Mouse (Mus musculus) heart, adult 9 months (tissue): ENCODE data around the gene Chd6.
"Not testable (repeated sequence)": the region's sequence is repeated elsewhere in the genome, so short reads cannot be mapped to it uniquely, and the experiment has no call there.

ENCODE experiments used
- DNase-seq, 2 experiments: peaks; one replicate each; pipeline ENCODE4 v3.0.0; 2022; ENCODE audit warnings: low spot score in 2 of 2

Chd6 gene

GRCm38 (mm10) chr2:160982636-160983035 lies 126.2 kb downstream of the Chd6 start:
- DNase-seq = peak; percentile 32 to 43

DNA sequence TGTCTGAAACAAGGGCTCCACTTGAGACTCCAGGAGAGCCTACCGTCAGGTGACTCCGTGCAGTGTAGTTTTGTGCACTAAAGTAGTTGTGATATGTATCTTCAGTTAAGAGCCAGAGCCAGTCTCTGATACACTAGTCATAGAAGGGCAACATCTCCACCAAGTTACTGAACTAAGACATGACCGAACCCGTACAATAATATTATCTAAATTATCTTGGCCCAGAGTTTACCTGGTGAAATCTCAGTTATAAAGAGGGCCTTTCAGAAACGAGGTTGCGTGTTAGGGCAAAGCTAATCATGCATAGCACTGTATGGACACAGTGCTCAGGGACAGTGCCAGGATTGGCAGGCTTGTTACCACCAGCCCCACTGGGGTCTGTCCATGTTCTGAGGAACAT lies 127.1 kb downstream of the Chd6 start:
- peak in 1 of 2 experiments; percentile 34 for DNase-seq

GRCm38 (mm10) chr2:160978651-160979050 lies 130.2 kb downstream of the Chd6 start:
- DNase-seq = no peak

GRCm38 (mm10) chr2:160977248-160977647 lies 131.6 kb downstream of the Chd6 start:
- peak; percentile 30 to 54 for DNase-seq

DNA sequence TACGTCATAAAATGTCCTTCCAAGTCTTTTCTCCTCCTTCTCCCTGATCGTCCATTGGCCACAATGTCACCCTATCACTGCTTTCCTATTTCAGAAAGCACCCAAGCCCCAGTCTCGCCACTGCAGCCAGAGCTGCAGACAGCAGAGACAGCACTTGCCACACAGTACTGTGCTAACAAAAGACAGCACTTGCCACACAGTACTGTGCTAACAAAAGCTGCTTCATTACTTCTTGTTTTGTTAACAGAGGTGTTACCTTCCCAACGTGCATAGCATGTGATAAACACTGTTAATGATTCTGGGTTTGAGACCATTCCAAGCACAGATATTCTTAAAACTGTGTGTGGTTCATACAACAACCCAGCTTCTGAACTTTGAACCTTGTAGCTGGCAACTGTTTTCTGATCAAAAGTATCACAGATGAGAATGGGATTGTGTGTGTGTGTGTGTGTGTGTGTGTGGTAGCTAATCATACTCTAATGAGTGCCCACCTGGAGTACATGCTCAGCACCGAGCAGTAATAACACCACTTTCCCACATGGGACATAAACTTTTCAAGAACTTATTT lies 135.1 kb downstream of the Chd6 start:
- DNase-seq = no peak

DNA sequence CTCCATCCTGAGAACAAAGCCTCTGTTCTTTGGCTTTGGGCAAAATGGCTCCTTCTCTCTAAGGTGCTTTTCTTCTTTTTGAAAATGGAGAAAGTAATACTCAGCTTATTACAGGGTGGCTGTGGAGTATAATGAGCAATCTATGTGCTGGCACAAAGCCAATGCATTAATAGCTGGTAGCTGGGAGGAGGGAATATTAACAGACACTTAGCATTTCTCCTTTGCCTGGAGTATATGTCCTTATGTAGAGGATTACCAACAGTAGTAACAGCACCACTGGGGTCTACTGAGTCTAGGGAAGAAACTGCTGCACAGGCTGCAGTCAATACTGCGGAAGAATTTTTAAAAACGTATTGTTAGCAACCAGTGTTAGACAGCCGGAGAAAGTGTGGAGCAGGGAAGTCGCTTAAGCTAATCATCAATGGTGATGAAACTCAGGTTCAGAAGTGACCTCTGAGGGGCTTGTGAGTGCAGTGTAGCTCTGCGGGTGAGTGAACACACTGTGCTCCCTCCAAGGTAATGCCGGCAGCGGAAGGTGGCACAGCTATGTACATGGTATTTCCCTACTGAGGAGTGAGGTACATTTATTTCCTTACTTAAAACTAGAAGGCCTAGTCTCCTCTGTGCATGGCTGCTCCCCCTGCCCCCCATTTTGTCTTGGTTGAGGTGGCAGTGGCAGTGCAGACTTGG lies 136.6 kb downstream of the Chd6 start:
- DNase-seq = no peak

GRCm38 (mm10) chr2:160962149-160962548 lies 146.7 kb downstream of the Chd6 start:
- no peak for DNase-seq

DNA sequence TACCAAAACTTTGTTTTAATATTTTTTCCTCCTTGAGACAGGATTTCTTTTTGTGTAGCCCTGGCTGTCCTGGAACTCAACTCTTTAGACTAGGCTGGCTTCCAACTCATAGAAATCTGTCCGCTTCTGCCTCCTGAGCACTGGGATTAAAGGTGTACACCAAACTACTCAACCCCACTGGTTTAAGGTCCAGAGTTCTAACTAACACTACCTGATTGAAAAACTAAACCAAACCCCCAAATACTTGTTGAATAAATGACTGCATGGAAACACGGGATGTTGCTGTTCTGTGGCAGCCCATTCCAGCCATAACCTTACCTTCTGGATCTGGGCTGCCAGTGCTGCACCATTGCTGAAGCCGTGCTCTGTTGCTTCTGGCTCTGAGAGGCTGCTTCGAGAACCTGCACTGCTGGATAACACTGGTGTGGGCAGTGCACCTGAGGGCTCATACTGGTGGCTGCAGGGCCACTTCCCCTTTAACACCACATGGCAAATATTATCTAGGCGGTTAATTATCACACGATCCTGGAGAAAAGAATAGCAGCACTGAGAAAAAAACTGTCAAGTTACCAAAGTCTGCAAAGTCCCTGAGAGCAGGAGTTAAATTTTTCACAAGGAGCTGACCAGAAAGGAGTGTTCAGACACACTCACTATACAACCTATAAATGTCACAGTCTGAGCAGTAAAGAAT lies 147.8 kb downstream of the Chd6 start:
- DNase-seq = no peak

- DNase-seq = no peak
These were observed 149.0 kb downstream of the Chd6 start for GRCm38 (mm10) chr2:160959901-160960300.

DNA sequence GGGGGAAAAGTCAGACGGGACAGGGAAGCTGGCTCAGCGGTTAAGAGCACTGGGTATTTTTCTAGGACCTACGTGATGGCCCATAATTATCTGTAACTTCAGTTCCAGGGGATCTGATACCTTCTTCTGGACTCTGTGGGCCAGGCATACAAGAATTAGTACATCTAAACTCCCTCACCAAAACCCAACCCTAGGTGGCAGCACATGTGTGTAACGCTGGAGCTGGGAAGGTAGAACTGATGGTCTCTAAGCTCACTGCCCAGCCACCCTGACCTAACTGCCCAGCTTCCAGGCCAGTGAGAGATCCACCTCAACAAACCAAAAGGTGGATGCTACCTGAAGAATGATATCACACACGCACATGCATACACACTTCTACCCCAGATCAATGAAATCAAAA lies 150.1 kb downstream of the Chd6 start:
- no peak for DNase-seq

DNA sequence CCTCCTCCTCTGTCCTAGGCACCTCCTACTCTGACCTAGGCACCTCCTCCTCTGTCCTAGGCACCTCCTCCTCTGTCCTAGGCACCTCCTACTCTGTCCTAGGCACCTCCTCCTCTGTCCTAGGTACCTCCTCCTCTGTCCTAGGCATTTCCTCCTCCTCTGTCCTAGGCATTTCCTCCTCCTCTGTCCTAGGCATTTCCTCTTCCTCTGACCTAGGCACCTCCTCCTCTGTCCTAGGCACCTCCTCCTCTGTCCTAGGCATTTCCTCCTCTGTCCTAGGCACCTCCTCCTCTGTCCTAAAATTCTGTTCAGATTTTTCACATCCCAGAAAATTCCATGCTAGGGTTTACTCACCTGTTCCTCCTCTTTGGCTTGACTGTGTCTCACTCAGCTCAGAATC lies 151.1 kb downstream of the Chd6 start:
- DNase-seq = not testable (repeated sequence)

- not testable (repeated sequence) for DNase-seq
These were observed 151.6 kb downstream of the Chd6 start for GRCm38 (mm10) chr2:160957307-160957706.

DNA sequence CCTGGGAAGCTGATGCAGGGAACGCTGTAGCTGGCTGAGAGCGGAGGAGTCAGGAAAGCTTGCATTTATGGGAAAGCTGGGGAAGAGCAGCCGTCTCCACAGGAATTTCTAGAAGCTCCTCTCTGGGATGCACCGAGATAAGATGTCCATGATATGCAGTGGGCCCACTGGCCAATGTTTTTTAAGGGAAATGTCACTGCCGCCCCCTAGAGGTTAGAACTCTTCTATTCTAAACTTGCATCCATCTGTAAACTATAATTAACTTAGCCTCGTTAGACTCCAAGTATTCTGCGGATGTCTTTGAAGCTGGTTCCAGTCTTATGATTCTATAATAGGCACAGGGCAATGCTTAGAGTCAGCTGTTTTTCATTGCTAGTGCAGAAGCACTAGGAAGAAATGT lies 153.5 kb downstream of the Chd6 start:
- DNase-seq = peak in 1 of 2 experiments; percentile 42

- DNase-seq = no peak
These were observed 154.3 kb downstream of the Chd6 start for GRCm38 (mm10) chr2:160954541-160954940.

- DNase-seq = no peak
These were observed 155.6 kb downstream of the Chd6 start for GRCm38 (mm10) chr2:160953131-160953873.

DNA sequence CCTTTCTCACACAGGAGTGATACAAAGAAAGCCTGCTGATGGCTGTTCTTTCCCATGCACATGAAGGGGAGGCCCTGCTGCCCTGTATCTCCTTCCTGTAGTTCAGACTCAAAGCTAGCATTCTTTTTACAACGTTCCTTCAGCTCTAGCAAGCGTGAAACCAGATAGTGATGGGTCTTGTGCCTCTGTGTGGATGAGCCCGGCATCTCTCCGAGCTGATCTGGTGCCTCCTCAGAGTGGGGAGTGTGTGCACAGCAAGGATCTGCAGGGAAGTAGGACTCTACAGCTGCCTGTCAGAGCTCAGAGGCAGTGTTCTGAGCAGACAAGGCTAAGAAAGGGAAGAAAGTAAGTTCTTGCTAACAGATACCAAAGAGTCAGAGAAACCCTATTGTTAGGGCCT lies 157.3 kb downstream of the Chd6 start:
- DNase-seq = no peak

- no peak for DNase-seq
These were observed 166.4 kb downstream of the Chd6 start for GRCm38 (mm10) chr2:160942443-160942842.

DNA sequence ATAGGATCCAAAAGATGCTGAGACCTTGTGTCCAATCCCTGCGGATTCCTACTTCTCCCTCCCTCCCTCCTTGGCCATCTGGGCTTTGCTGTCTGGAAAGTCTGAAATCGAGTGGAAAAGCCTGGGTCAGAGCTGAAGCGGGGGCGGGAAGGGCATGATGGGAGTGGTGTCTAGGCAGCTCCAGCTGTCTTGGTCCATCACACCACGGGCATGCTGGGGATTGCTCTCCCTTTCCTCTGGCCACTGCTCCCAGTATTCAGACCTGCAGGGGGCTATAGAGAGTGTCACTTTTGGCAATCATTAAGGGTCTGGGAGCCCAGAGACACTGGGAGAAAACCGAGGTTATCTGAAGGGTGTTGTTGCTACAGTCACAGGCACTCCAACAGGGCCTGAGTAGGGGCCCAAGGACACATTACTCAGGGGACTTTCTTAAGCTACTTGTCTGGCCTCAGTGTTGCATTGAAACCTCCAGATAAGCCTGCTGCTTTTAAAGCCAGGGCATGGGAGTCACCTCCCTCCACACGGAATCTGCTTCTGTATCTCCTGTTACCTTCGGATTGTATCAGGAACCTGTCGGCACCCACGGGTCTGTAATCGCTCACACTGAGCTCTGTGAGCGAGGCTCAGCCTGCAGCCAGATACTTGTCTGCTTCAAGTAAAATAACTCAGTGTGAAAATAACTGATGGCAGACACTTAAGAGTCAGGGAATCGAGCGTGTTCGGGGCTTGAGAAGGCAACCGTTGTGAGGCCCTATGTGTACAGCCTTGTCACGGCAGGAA lies 167.8 kb downstream of the Chd6 start:
- DNase-seq = peak in 1 of 2 experiments; percentile 29

DNA sequence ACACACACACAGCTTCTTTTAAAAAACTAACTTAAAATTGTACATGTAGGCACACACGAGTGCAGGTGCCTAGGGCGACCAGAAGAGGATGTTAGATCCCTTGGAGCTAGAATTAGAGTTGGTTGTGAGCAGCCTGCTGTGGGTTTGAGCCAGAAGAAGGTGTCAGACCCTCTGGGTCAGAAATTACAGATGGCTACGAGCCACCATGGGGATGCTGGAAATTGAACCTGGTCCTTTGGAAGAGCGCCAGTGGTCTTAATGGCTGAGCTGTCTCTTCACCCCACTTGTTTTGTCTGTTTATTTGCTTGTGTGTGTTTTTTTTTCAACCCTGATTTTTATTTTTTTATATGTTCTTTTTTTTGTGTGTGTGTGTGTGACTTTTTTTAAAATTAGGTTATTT lies 174.4 kb downstream of the Chd6 start:
- DNase-seq = no peak

- no peak for DNase-seq
These were observed 175.0 kb downstream of the Chd6 start for GRCm38 (mm10) chr2:160933890-160934289.

DNA sequence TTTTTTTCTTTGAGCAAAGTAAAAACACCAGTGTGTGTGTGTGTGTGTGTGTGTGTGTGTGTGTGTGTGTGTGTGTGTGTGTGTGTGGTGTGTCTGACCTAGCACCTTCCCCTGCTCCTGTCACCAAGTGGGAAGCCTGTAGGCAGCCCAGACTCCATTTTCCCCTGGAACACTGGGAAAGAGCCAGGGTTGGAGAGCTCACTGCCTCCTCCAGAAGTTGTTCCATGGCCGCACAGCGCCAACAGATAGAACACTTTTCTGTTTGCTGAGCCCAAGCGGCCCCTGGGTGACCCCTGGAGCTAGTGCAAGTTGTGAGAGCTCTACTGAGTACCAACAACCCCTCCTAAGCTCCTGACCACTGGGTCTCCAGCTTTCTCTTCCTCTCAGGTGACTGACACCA lies 175.9 kb downstream of the Chd6 start:
- DNase-seq = peak; percentile 33 to 36

- peak; percentile 49 to 69 for DNase-seq
These were observed 176.6 kb downstream of the Chd6 start for GRCm38 (mm10) chr2:160932325-160932724.
